ENCODE assay signal across 28 mouse cellular contexts in the genomic region with DNA sequence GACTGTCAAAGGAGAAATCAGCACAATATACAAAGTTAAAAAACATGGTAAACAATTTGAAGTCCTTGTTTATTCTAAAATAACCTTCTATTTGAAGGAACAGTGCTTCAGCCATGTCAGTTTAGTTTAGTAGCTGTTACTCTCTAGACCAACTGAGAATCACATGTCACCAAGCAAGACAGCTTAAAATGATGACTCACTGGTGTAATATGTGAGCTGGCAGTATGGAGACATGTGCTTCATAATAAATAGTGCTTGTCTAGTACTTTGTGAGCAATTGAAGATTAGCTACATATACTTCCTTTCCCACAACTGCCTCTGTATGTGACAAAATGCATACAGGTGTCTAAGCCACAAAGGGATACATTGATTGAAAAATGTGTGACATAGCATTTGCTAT.
DNase-seq lines count a peak whose midpoint lies in the region; ATAC-seq and TF ChIP-seq lines count a peak whose summit lies in the region.
"Had no signal": no experiment of that assay in that cellular context is flagged by ENCODE, and none has a peak within 500 bp of the region (broad histone marks: within the 10 kb centered on the region; RNA-seq: fewer than 3 reads in every experiment).

No protein-coding gene starts in this region.

- no peaks in the 10 kb centered on the region for H3K79me2 ChIP-seq in CH12.LX (replicated peaks; ENCODE audit: control insufficient read depth, extremely low read depth, insufficient read depth, poor library complexity, severe bottlenecking)
- no peaks in the 10 kb centered on the region for H3K79me2 ChIP-seq in myocyte (ENCODE audit: control insufficient read depth, insufficient read depth)

- no peaks in the 10 kb centered on the region for H3K4me1 ChIP-seq in intestine, postnatal 0 days (replicated peaks; ENCODE audit: control insufficient read depth, insufficient read depth, low read length)
- H3K4me1 ChIP-seq in intestine, embryonic 16.5 days (ENCODE audit: control insufficient read depth, insufficient read depth, low read length): no peaks in the 10 kb centered on the region
- H3K4me1 ChIP-seq in CH12.LX (ENCODE audit: control insufficient read depth in 1 of 2, insufficient read depth in 2 of 2): peaks cover 4 to 17% of the 10 kb centered on the region in 2 experiments; a peak in 3 of 4 replicates
- H3K4me1 ChIP-seq in forebrain, embryonic 14.5 days (ENCODE audit: control insufficient read depth, insufficient read depth, low read length): 0 out of 2 replicates have a peak, but pooled peaks cover 3% of the 10 kb centered on the region
- H3K4me1 ChIP-seq: embryonic facial prominence, embryonic 10.5 days; forebrain, embryonic 12.5 days had no signal

- H3K9me3 ChIP-seq in intestine, postnatal 0 days (ENCODE audit: control insufficient read depth): no peaks in the 10 kb centered on the region
- H3K9me3 ChIP-seq in intestine, embryonic 16.5 days (ENCODE audit: control insufficient read depth, low read length): no peaks in the 10 kb centered on the region
- no peaks in the 10 kb centered on the region for H3K9me3 ChIP-seq in CH12.LX (replicated peaks; ENCODE audit: low read length)
- H3K9me3 ChIP-seq in forebrain, embryonic 14.5 days (replicated peaks; ENCODE audit: control insufficient read depth, low read length): no peaks in the 10 kb centered on the region
- H3K9me3 ChIP-seq: embryonic facial prominence, embryonic 10.5 days; embryonic facial prominence, embryonic 13.5 days; forebrain, embryonic 12.5 days; heart, embryonic 13.5 days had no signal

- no peak overlapping the region for H3K27ac ChIP-seq in intestine, postnatal 0 days (ENCODE audit: low read depth, low read length)
- no peak overlapping the region for H3K27ac ChIP-seq in intestine, embryonic 16.5 days (ENCODE audit: low read length)
- H3K27ac ChIP-seq in CH12.LX (ENCODE audit: insufficient read depth, low read depth): no peak overlapping the region
- no peak overlapping the region for H3K27ac ChIP-seq in forebrain, embryonic 14.5 days (ENCODE audit: low read depth, low read length)
- H3K27ac ChIP-seq: embryonic facial prominence, embryonic 10.5 days; embryonic facial prominence, embryonic 13.5 days; forebrain, embryonic 12.5 days; heart, embryonic 13.5 days; hindbrain, embryonic 14.5 days; hindbrain, postnatal 0 days had no signal

- H3ac ChIP-seq in myocyte (ENCODE audit: control insufficient read depth, insufficient read length): no peak overlapping the region

- no peak for TF ChIP-seq POLR2A in CH12.LX (IDR thresholded peaks at IDR 0.05; ENCODE audit: low read depth, low read length)
- TF ChIP-seq POLR2A in myocyte (IDR thresholded peaks at IDR 0.05; ENCODE audit: insufficient read length, low read depth): no peak

- in situ Hi-C loops in CH12.LX (cut with MboI; ENCODE audit: low pct_ligation_motif_present, low pct_unique_long_range_greater_than_20kb, low sequenced_read_pairs): no loop called here

- peak; percentile 5 for DNase-seq in lung, postnatal 10 days
- DNase-seq in lung, postnatal 4 days: no peak
- DNase-seq in CH12.LX (ENCODE audit: extremely low read depth): no peak
- no peak for DNase-seq in frontal cortex, postnatal 25 days (ENCODE audit: low spot score in 2 of 2)
- DNase-seq in forebrain, embryonic 14.5 days (ENCODE audit: low spot score): no peak
- DNase-seq: adrenal gland, postnatal 10 days; adrenal gland, postnatal 36 days; cerebellum, adult 18-20 months; cerebellum, adult 9-10 months; cerebellum, postnatal 14 days; gastrocnemius, postnatal 25 days; heart, adult 18-20 months; heart, postnatal 14 days; heart, postnatal 4 days; kidney, adult 11 months had no signal

- peak; percentile 75 for ATAC-seq in intestine, postnatal 0 days
- no peak for ATAC-seq in intestine, embryonic 16.5 days
- no peak for ATAC-seq in forebrain, embryonic 14.5 days
- ATAC-seq: forebrain, embryonic 16.5 days; hindbrain, postnatal 0 days; inflammation-experienced regulatory T-cells, adult 6 months; Patski had no signal

- no peak for TF ChIP-seq RAD21 in CH12.LX (IDR thresholded peaks at IDR 0.05; ENCODE audit: low read depth, low read length)

- TF ChIP-seq EP300 in CH12.LX (IDR thresholded peaks at IDR 0.05; ENCODE audit: low read length): no peak

- H3K36me3 ChIP-seq in intestine, postnatal 0 days (ENCODE audit: control insufficient read depth, insufficient read depth): no peaks in the 10 kb centered on the region
- H3K36me3 ChIP-seq in intestine, embryonic 16.5 days (ENCODE audit: control insufficient read depth, insufficient read depth, low read length): no peaks in the 10 kb centered on the region
- H3K36me3 ChIP-seq in CH12.LX (replicated peaks in 1 of 2; ENCODE audit: control insufficient read depth in 1 of 2, insufficient read depth in 1 of 2, low read length in 1 of 2) (no peaks in the 10 kb centered on the region), myocyte (ENCODE audit: control insufficient read depth, insufficient read depth) (no peaks in the 10 kb centered on the region)
- no peaks in the 10 kb centered on the region for H3K36me3 ChIP-seq in forebrain, embryonic 14.5 days (ENCODE audit: control insufficient read depth, insufficient read depth, low read length)
- H3K36me3 ChIP-seq: embryonic facial prominence, embryonic 10.5 days; embryonic facial prominence, embryonic 13.5 days; forebrain, embryonic 12.5 days; heart, embryonic 13.5 days had no signal

- H3K4me3 ChIP-seq in intestine, postnatal 0 days (ENCODE audit: low read depth, low read length): no peak overlapping the region
- H3K4me3 ChIP-seq in intestine, embryonic 16.5 days (ENCODE audit: low read length): no peak overlapping the region
- H3K4me3 ChIP-seq in CH12.LX (replicated peaks in 1 of 3; ENCODE audit: low read depth in 2 of 3, low read length in 2 of 3, poor library complexity in 1 of 3) (no peak overlapping the region), myocyte (no peak overlapping the region)
- no peak overlapping the region for H3K4me3 ChIP-seq in forebrain, embryonic 14.5 days (ENCODE audit: low read depth, low read length)
- H3K4me3 ChIP-seq: embryonic facial prominence, embryonic 10.5 days; embryonic facial prominence, embryonic 13.5 days; erythroblast, embryonic 14.5 days; forebrain, embryonic 12.5 days; heart, embryonic 13.5 days had no signal

- no peak overlapping the region for H3K9ac ChIP-seq in intestine, postnatal 0 days (ENCODE audit: low read depth, low read length)
- H3K9ac ChIP-seq in intestine, embryonic 16.5 days (ENCODE audit: low read depth, low read length): no peak overlapping the region
- no peak overlapping the region for H3K9ac ChIP-seq in CH12.LX (ENCODE audit: insufficient read depth, low read depth)
- no peak overlapping the region for H3K9ac ChIP-seq in forebrain, embryonic 14.5 days (ENCODE audit: low read length)
- H3K9ac ChIP-seq: embryonic facial prominence, embryonic 13.5 days; forebrain, embryonic 12.5 days; heart, embryonic 13.5 days; hindbrain, embryonic 14.5 days had no signal

- no peaks in the 10 kb centered on the region for H3K27me3 ChIP-seq in intestine, postnatal 0 days (replicated peaks; ENCODE audit: control insufficient read depth, insufficient read depth, low read length)
- H3K27me3 ChIP-seq in intestine, embryonic 16.5 days (replicated peaks; ENCODE audit: control insufficient read depth, insufficient read depth, low read length): no peaks in the 10 kb centered on the region
- no peaks in the 10 kb centered on the region for H3K27me3 ChIP-seq in CH12.LX (replicated peaks)
- no peaks in the 10 kb centered on the region for H3K27me3 ChIP-seq in myocyte (ENCODE audit: control insufficient read depth, insufficient read depth, insufficient read length)
- no peaks in the 10 kb centered on the region for H3K27me3 ChIP-seq in forebrain, embryonic 14.5 days (replicated peaks; ENCODE audit: control insufficient read depth, insufficient read depth, low read length)
- H3K27me3 ChIP-seq: embryonic facial prominence, embryonic 13.5 days; forebrain, embryonic 12.5 days; heart, embryonic 13.5 days; Patski had no signal

- no peak overlapping the region for H3K4me2 ChIP-seq in intestine, postnatal 0 days (replicated peaks; ENCODE audit: low read depth)
- H3K4me2 ChIP-seq in intestine, embryonic 16.5 days (ENCODE audit: low read depth, low read length): no peak overlapping the region
- no peak overlapping the region for H3K4me2 ChIP-seq in CH12.LX (ENCODE audit: insufficient read depth, low read depth, poor library complexity, severe bottlenecking)
- H3K4me2 ChIP-seq in myocyte (ENCODE audit: low read depth): no peak overlapping the region
- H3K4me2 ChIP-seq in forebrain, embryonic 14.5 days (ENCODE audit: low read length): no peak overlapping the region
- H3K4me2 ChIP-seq: embryonic facial prominence, embryonic 13.5 days; forebrain, embryonic 12.5 days; heart, embryonic 13.5 days; hindbrain, embryonic 14.5 days had no signal

- dilution Hi-C loops in CH12.LX (cut with MboI; ENCODE audit: extremely low pct_ligation_motif_present, extremely low pct_unique_long_range_greater_than_20kb, low sequenced_read_pairs): no loop called here

- TF ChIP-seq CTCF in intestine, postnatal 0 days (IDR thresholded peaks at IDR 0.05; ENCODE audit: low read depth): no peak
- TF ChIP-seq CTCF in CH12.LX (conservative IDR thresholded peaks at IDR 0.05 in 1 of 2, IDR thresholded peaks at IDR 0.05 in 1 of 2; ENCODE audit: low read depth in 2 of 2, low read length in 2 of 2): no peak

TF ChIP-seq in CH12.LX, 34 proteins besides CTCF, POLR2A, EP300 and RAD21:
- peak; percentile 34; the same call in 1 of the 2 replicates for TF ChIP-seq MAX (IDR thresholded peaks at IDR 0.05; ENCODE audit: low read length)
- TF ChIP-seq USF2 (conservative IDR thresholded peaks at IDR 0.05; ENCODE audit: low read depth, low read length): no peak

TF ChIP-seq in myocyte, 11 proteins besides CTCF, POLR2A, EP300 and RAD21:
- TF ChIP-seq MYOD1 (IDR thresholded peaks at IDR 0.05; ENCODE audit: control insufficient read depth in 1 of 3, insufficient read length in 2 of 3, low read depth in 2 of 3) (no peak), USF1 (IDR thresholded peaks at IDR 0.05; ENCODE audit: low read depth) (peak; percentile 9), E2F4 (IDR thresholded peaks at IDR 0.05; ENCODE audit: insufficient read depth) (no peak)
